Mouse (Mus musculus): Measurements from ENCODE around the gene Kcmf1. TPM values are rescaled to one million over a fixed set of nuclear protein-coding genes. Genes with fewer than 3 reads are reported as not detected.

Gene Kcmf1
- total RNA-seq, 2 experiments from 2014 or later, result 95.8 to 98.9 TPM

Other genes starting within 250 kb of the Kcmf1 start
- 10 to 100 TPM; 24.2 to 26.5 TPM for gene Tcf7l1, start 110.7 kb downstream of the Kcmf1 start, total RNA-seq (2021)
- gene Tmsb10, start 58.8 kb upstream of the Kcmf1 start, total RNA-seq (2021), result 100 to 1,000 TPM; 848 to 855 TPM